Mouse (Mus musculus) spleen, adult 2 months (tissue): ENCODE results near the gene Msh5. TPM values are rescaled to one million over a fixed set of nuclear protein-coding genes. Genes with fewer than 3 reads are reported as not detected.

Experiments
- DNase-seq, 2 experiments: peaks; one replicate each; pipeline versions ENCODE4 v3.0.0 to v3.0.0-alpha.2; 2012 to 2021; ENCODE audit warnings: low spot score in 2 of 2, low read depth in 1 of 2
- H3K27ac ChIP-seq: fragments of 200-500 bp; 2 replicates; pipeline ENCODE4 v1.5.1; 2012; ENCODE audit warnings: low read length, inconsistent platforms; ENCODE audit not compliant: insufficient read depth
- H3K27me3 ChIP-seq: fragments of 200-500 bp; 2 replicates; pipeline ENCODE4 v1.6.1; 2012; ENCODE audit warnings: mild to moderate bottlenecking, moderate library complexity, low read length, inconsistent platforms; ENCODE audit not compliant: control insufficient read depth, insufficient read depth
- H3K36me3 ChIP-seq: fragments of 200-500 bp; 2 replicates; pipeline ENCODE4 v1.6.1; 2012; ENCODE audit warnings: mild to moderate bottlenecking, low read length, inconsistent platforms; ENCODE audit not compliant: control insufficient read depth, insufficient read depth
- H3K4me1 ChIP-seq: fragments of 200-500 bp; 2 replicates; pipeline ENCODE4 v1.6.1; 2011; ENCODE audit warnings: inconsistent platforms; ENCODE audit not compliant: control insufficient read depth, insufficient read depth, insufficient read length
- H3K4me3 ChIP-seq: fragments of 200-500 bp; 2 replicates; pipeline ENCODE4 v1.5.1; 2011; ENCODE audit warnings: mild to moderate bottlenecking, inconsistent platforms; ENCODE audit not compliant: insufficient read depth, insufficient read length; ENCODE audit errors: extremely low read depth
- CTCF ChIP-seq: fragments of 200-500 bp; IDR thresholded peaks from 2 replicates; pipeline ENCODE4 v1.5.1; 2011; ENCODE audit warnings: mild to moderate bottlenecking, inconsistent platforms; ENCODE audit not compliant: insufficient read depth, insufficient read length, insufficient replicate concordance; ENCODE audit errors: extremely low read depth
- POLR2A ChIP-seq: fragments of 200-500 bp; IDR thresholded peaks from 2 replicates; pipeline ENCODE4 v1.6.1; 2011; ENCODE audit warnings: low read depth, low read length, inconsistent platforms
- WGBS: fragments of 180-500 bp; shearing (Covaris S2); methylation state at CpG from one replicate; pipeline ENCODE4 v1.1.7; 2018; 5-methylcytosine and 5-hydroxymethylcytosine counted together
- polyA plus RNA-seq: library from polyadenylated mRNA; depleted of rRNA; stranded (reverse); fragments of >200 nt; gene quantifications from 2 replicates; pipeline ENCODE4 v1.2.3, GENCODE M21; 2012

The Msh5 gene
- polyA plus RNA-seq, 1 experiment: 8.6 TPM

DNA sequence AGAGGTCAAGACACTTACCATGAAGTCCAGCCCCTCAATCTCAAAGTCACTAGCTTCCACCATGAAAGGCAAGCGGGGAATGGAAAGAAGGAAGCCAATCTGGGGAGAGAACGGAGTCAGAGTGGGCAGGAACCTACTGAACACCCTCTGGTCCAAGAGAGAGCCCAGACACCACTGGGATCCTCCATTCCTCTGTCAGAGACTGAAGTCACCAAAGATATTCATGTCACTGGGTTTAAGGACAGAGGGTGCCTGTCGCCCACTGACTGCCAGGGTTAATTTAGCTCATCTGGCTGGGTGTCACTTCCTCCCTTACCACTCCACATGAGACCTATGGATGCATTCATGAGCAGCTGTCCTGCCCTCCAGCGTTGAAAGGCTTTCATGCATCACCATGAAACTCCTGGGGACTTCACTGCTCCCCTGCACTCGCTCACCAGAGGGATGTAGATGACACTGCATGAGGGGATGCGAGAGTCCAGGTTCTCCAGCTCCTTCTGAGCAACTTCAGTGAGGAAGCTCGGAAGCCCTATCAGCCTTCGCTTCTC, 14.1 kb downstream of the Msh5 start:
- no peak for TF ChIP-seq CTCF
- TF ChIP-seq POLR2A: no peak
- 66% methylated on average over 8 of the region's 8 CpGs for WGBS
- Histone ChIP-seq H3K27me3 (no peaks in the 10 kb centered on the region), H3K4me3 (no peak overlapping the region), H3K4me1 (peaks cover 20% of the 10 kb centered on the region; the same call in 1 of the 2 replicates), H3K36me3 (no peaks in the 10 kb centered on the region), H3K27ac (no peak overlapping the region)
- no peak for DNase-seq

DNA sequence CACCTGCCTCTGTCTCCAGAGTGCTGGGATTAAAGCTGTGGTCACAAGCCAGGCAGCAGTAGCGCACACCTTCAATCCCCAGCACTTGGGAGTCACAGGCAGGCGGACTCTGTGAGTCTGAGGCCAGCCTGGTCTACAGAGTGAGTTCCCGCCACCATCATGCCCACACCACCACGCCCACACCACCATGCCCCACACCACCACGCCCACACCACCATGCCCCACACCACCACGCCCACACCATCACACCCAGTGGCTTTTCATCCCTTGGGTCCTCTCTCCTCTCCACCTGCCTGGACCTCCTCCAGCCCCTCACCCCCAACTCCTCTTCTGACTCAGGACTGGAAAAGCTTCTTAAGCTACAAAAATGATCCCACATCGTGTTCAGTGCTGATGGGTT, 14.7 kb downstream of the Msh5 start:
- no peak overlapping the region for H3K4me3 ChIP-seq
- TF ChIP-seq POLR2A: no peak
- TF ChIP-seq CTCF: no peak
- WGBS: 75% methylated on average over 7 of the region's 7 CpGs
- no peaks in the 10 kb centered on the region for H3K36me3 ChIP-seq
- H3K4me1 ChIP-seq: peaks cover 23% of the 10 kb centered on the region; the same call in 1 of the 2 replicates
- DNase-seq: no peak
- no peak overlapping the region for H3K27ac ChIP-seq
- H3K27me3 ChIP-seq: no peaks in the 10 kb centered on the region

DNA sequence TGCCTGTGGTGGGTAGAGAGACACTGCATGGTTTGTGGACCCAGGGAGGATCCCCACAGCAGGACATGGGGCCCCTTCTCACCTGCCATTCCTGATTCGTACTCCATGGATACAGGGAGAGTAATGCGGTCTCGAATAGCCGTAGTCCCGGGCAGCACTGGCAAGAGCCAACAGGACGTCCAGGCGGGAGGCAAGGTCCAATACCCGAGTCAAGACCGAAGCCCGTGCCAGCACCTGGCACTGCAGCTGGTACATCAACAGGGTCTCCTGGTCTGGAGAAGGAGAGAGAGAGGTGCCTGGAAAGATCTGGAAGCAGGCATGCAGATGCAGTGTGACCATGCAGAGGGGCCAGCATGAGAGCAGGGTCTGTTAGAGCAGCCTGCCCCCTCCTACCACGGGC, 15.3 kb downstream of the Msh5 start:
- TF ChIP-seq POLR2A (no peak), CTCF (no peak)
- no peak for DNase-seq
- Histone ChIP-seq H3K4me3 (no peak overlapping the region), H3K36me3 (no peaks in the 10 kb centered on the region), H3K4me1 (peaks cover 23% of the 10 kb centered on the region; the same call in 1 of the 2 replicates), H3K27me3 (no peaks in the 10 kb centered on the region), H3K27ac (no peak overlapping the region)
- 88% methylated on average over 11 of the region's 11 CpGs for WGBS

DNA sequence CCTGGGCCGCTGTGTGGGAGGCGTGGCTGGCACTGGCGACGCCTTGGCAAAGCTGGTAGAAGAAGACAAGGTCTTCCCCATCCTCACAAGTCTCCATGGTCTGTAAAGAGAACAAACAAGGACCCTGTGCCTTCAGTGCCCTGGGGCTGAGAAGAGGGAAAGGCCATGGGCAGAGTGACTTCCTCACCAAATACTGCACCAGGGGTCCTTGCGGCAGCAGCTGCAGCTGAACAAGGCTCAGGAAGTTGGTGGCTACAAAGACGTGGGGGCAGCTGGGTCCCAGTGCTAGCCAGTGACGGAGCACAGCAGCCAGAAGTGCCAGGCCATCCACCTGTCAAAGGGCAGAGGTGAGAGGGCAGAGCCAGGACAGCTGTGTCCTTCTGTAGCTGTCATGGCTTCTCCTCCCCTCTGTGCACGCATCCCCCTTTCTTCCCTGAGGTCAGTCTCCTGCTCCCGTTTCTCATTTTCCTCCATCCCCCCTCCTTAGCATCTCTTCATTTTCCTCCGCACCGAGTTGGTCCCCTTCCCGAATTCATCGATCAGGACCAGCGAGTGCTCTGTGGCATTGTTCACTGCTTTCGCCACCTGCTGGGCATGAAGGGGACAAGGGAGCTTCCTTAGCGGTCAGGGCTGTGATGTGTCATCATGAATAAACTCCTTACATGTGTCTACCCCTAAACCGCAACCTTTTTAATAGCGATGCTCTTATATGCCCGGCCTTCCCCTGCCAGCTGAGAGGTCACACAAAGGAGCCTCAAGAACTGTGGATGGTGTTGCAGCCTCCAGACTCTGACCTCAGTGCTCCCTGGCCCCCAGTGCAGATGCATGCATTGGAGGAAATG, 16.6 kb downstream of the Msh5 start:
- H3K27ac ChIP-seq: no peak overlapping the region

DNA sequence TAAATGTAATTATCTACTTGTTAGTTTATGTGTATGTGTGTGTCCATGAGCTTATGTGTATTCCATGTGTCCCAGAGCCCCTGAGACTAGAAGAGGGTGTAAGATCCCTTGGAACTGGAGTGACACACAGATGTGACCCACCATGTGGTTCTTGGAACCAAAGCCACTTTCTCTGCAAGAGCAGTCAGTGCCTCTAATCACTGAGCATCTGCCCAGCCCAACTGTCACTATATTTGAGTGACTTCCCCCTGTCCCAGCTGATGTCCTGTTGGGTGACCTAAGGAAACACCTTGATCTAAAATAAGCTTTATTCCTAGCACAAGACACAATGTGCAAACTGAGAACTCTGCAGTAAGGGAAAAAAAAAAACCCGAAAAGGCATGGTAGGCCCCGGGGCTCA, 18.2 kb downstream of the Msh5 start:
- TF ChIP-seq CTCF (no peak), POLR2A (no peak)
- no peak for DNase-seq
- Histone ChIP-seq H3K36me3 (no peaks in the 10 kb centered on the region), H3K4me1 (peaks cover 34% of the 10 kb centered on the region), H3K27me3 (no peaks in the 10 kb centered on the region), H3K4me3 (no peak overlapping the region), H3K27ac (no peak overlapping the region)
- 36% methylated on average over 2 of the region's 2 CpGs for WGBS

More for the DNA sequence above, 16.6 kb downstream of the Msh5 start:
- Histone ChIP-seq H3K4me3 (peak overlapping the region; percentile 7; the same call in 1 of the 2 replicates), H3K4me1 (peaks cover 25% of the 10 kb centered on the region; the same call in 1 of the 2 replicates), H3K36me3 (no peaks in the 10 kb centered on the region), H3K27me3 (no peaks in the 10 kb centered on the region)
- TF ChIP-seq CTCF (peak; percentile 69; the same call in 1 of the 2 replicates), POLR2A (no peak)
- DNase-seq: peak in 1 of 2 experiments; percentile 43
- 17% methylated on average over 19 of the region's 19 CpGs for WGBS

DNA sequence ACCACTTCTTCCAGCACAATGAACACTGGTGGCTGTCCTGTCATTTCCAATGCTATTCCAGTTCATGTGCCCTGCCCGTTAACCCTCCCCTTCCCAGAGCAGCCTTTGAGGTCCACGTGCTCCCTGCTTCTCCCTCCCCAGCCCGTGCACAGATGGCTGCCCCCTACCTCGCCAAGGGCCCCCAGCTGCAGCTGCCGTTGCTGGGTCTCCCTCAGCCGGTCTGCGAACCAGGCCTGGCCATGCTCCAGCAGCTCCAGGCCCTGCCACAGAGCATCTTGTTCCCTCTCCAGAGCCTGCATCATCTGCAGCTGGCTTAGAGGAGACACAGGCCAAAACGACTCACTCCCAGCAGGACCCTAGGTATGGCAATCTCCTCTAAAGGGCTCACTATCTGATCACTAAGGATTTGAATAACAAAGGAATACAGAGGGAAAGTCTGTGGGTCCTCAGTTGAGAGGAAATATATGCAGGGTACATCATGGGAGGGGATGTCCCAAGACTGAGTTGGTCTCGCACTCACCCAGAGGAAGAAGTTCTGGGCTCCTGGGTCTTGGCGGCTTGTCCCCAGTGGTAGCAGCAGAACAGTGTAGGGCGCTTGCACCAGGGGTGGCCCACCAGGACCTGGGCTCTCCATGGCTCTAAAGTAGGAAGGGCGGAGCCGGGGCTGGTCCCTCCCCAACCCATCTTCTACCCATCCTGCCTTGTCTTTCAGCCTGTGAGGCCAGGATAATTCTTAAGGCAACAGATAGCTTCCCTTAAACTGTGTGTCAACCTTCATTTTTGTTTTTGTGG, 19.1 kb downstream of the Msh5 start, which contains the start of gene Sapcd1:
Gene Sapcd1, minus strand, starts transcription at position 740 of the 792 bp plus-strand sequence.
- peak; percentile 7; the same call in 1 of the 2 replicates for TF ChIP-seq CTCF
- no peak for TF ChIP-seq POLR2A
- Histone ChIP-seq H3K4me1 (peaks cover 33% of the 10 kb centered on the region), H3K27ac (peak within 1 kb of the TSS; percentile 56), H3K4me3 (no peak within 1 kb of the TSS), H3K27me3 (no peaks in the 10 kb centered on the region), H3K36me3 (no peaks in the 10 kb centered on the region)
- WGBS: 31% methylated on average over 13 of the region's 13 CpGs
- DNase-seq: no peak
